Mouse (Mus musculus) adrenal gland, adult 18-20 months (tissue): ENCODE data around the gene B3gnt4. TPM values are rescaled to one million over a fixed set of nuclear protein-coding genes. Genes with fewer than 3 reads are reported as not detected.
"Not testable (repeated sequence)": the region's sequence is repeated elsewhere in the genome, so short reads cannot be mapped to it uniquely, and the experiment has no call there.

ENCODE experiments used
- DNase-seq, 2 experiments: peaks; one replicate each; pipeline ENCODE4 v3.0.0; 2021 to 2022; ENCODE audit warnings: low spot score in 2 of 2
- long read RNA-seq, 2 experiments: library from polyadenylated mRNA; stranded (forward); transcript quantifications; one replicate each; pipeline ENCODE4 v2.0.0; 2021
- total RNA-seq, 2 experiments: library from RNA; stranded (reverse); gene quantifications; 1 replicate in 1 of 2; 2 replicates in 1 of 2; pipeline ENCODE4 v1.2.3; 2021

Gene B3gnt4
- total RNA-seq, result under 1 TPM; 0.35 to 0.36 TPM
- long read RNA-seq, experiment 1, result 0 reads
- long read RNA-seq, experiment 2, result 0 reads

- no peak for DNase-seq
Measured at GRCm38 (mm10) chr5:123510160-123510559, at the start of gene B3gnt4. TSS of gene B3gnt4 (plus strand) at chr5:123510460.

- no peak for DNase-seq
Measured at GRCm38 (mm10) chr5:123461420-123461819, 48.8 kb upstream of the B3gnt4 start.

GRCm38 (mm10) chr5:123464638-123465037, 45.6 kb upstream of the B3gnt4 start:
- no peak for DNase-seq

- no peak for DNase-seq
Measured at GRCm38 (mm10) chr5:123470784-123471400, 39.4 kb upstream of the B3gnt4 start.

GRCm38 (mm10) chr5:123473817-123474216, 36.4 kb upstream of the B3gnt4 start:
- DNase-seq, result no peak

GRCm38 (mm10) chr5:123487659-123488395, 22.4 kb upstream of the B3gnt4 start:
- DNase-seq, result no peak

- DNase-seq, result no peak
Measured at GRCm38 (mm10) chr5:123489112-123489785, 21.0 kb upstream of the B3gnt4 start, which contains the start of the genes Lrrc43 and Il31. TSS of gene Lrrc43 (plus strand) at chr5:123489305. TSS of gene Il31 (minus strand) at chr5:123489489.

GRCm38 (mm10) chr5:123489935-123490334, 20.3 kb upstream of the B3gnt4 start:
- no peak for DNase-seq

- DNase-seq, result peak in 1 of 2 experiments; percentile 23
Measured at GRCm38 (mm10) chr5:123499717-123500116, 10.5 kb upstream of the B3gnt4 start.

GRCm38 (mm10) chr5:123501973-123502372, 8.3 kb upstream of the B3gnt4 start:
- DNase-seq, result no peak

GRCm38 (mm10) chr5:123507936-123508723, 2.1 kb upstream of the B3gnt4 start:
- peak; percentile 72 to 79 for DNase-seq

GRCm38 (mm10) chr5:123508921-123509320, 1.3 kb upstream of the B3gnt4 start:
- no peak for DNase-seq

- DNase-seq, result not testable (repeated sequence)
Measured at GRCm38 (mm10) chr5:123511426-123511825, 1.2 kb downstream of the B3gnt4 start.

- no peak for DNase-seq
Measured at GRCm38 (mm10) chr5:123512102-123512501, 1.8 kb downstream of the B3gnt4 start.

- no peak for DNase-seq
Measured at GRCm38 (mm10) chr5:123514871-123515270, 4.6 kb downstream of the B3gnt4 start.

- no peak for DNase-seq
Measured at GRCm38 (mm10) chr5:123520666-123521065, 10.4 kb downstream of the B3gnt4 start.

GRCm38 (mm10) chr5:123521621-123522020, 11.4 kb downstream of the B3gnt4 start:
- DNase-seq, result no peak

- DNase-seq, result no peak
Measured at GRCm38 (mm10) chr5:123522166-123522565, 11.9 kb downstream of the B3gnt4 start.

- DNase-seq, result peak; percentile 95 to 96
Measured at GRCm38 (mm10) chr5:123523692-123524392, 13.6 kb downstream of the B3gnt4 start, which contains the start of gene Diablo. TSS of gene Diablo (minus strand) at chr5:123524176.

- DNase-seq, result no peak
Measured at GRCm38 (mm10) chr5:123524393-123524750, 14.1 kb downstream of the B3gnt4 start.
